Mouse (Mus musculus) thymus, adult 2 months (tissue): ENCODE measurements around the gene Prcd.

Experiments used
- CTCF ChIP-seq: fragments of 200-500 bp; IDR thresholded peaks from 2 replicates; pipeline ENCODE4 v1.5.1; 2012; ENCODE audit warnings: mild to moderate bottlenecking, control low read depth, low read length, moderate library complexity, borderline replicate concordance; ENCODE audit not compliant: control insufficient read depth, poor library complexity, insufficient read depth; ENCODE audit errors: extremely low read depth
- POLR2A ChIP-seq: fragments of 200-500 bp; IDR thresholded peaks from 2 replicates; pipeline ENCODE4 v1.6.1; 2012; ENCODE audit warnings: mild to moderate bottlenecking, low read length, control low read depth, moderate library complexity; ENCODE audit not compliant: control insufficient read depth, poor library complexity, insufficient read depth; ENCODE audit errors: extremely low read depth

DNA sequence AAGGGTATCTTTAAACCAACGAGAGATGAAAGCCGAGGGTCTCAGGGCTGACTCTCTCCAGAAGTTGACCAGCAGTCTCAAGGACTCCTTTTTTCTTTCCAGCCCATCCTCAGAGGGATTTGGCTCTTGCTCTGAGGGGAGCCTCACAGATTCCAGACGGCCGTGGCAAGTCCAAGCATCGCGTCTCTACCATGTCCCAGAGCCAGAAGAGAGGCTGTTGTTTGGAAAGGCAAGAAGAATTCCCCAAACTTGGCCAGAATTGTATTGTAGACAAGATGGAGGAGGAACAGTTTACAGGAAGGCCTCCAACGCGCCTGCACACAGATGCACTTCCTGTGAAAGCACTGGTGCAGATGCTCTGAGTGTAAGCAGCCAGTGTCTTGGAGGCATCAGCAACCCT is 14.6 kb downstream of the Prcd start:
- TF ChIP-seq POLR2A, result no peak
- no peak for TF ChIP-seq CTCF
